Mouse (Mus musculus) thymus, adult 2 months (tissue): ENCODE data around the gene Daam1.

Experiments
- CTCF ChIP-seq: fragments of 200-500 bp; IDR thresholded peaks from 2 replicates; pipeline ENCODE4 v1.5.1; 2012; ENCODE audit warnings: mild to moderate bottlenecking, control low read depth, low read length, moderate library complexity, borderline replicate concordance; ENCODE audit not compliant: control insufficient read depth, poor library complexity, insufficient read depth; ENCODE audit errors: extremely low read depth
- POLR2A ChIP-seq: fragments of 200-500 bp; IDR thresholded peaks from 2 replicates; pipeline ENCODE4 v1.6.1; 2012; ENCODE audit warnings: mild to moderate bottlenecking, low read length, control low read depth, moderate library complexity; ENCODE audit not compliant: control insufficient read depth, poor library complexity, insufficient read depth; ENCODE audit errors: extremely low read depth

DNA sequence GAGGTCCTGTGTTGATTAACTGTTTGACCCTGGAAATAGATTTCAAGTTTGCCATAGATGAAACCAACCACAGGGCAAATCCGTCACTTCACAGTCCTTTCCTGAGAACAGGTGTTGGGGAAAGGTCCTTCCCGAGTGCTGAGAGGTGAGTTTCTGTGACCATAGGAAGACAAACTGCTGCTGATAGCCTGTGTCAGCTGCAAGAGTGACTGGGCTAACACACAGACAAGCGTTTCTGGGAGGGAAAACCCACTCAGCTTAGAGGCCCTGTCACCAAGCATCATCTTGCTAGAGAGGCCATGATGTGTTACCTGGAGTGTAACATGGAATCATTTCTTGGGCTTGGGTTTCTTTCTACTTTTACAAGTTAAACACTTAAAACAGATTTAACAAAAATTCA is 35.1 kb downstream of the Daam1 start:
- TF ChIP-seq POLR2A = no peak
- TF ChIP-seq CTCF = no peak
